Mouse (Mus musculus) megakaryocyte, embryonic 14.5 days (primary cell): Measurements from ENCODE around the gene Patl2. TPM values are rescaled to one million over a fixed set of nuclear protein-coding genes. Genes with fewer than 3 reads are reported as not detected.
A peak's percentile ranks its signal among the peaks of the same experiment; 100 is the strongest.
"Not testable (repeated sequence)": the region's sequence is repeated elsewhere in the genome, so short reads cannot be mapped to it uniquely, and the experiment has no call there.

Source experiments
- H3K27me3 ChIP-seq: replicated peaks from 2 replicates; pipeline ENCODE3; 2012; ENCODE audit warnings: inconsistent platforms
- H3K36me3 ChIP-seq: replicated peaks from 2 replicates; pipeline ENCODE3; 2012; ENCODE audit warnings: low read length, inconsistent platforms, mixed read lengths
- H3K4me1 ChIP-seq: 2 replicates; pipeline ENCODE4 v1.6.1; 2012; ENCODE audit warnings: inconsistent platforms
- H3K4me3 ChIP-seq: replicated peaks from 2 replicates; pipeline ENCODE3; 2012; ENCODE audit warnings: moderate library complexity, mild to moderate bottlenecking, inconsistent platforms
- H3K9me3 ChIP-seq: 2 replicates; pipeline ENCODE4 v1.6.1; 2012; ENCODE audit warnings: inconsistent platforms
- FLI1 ChIP-seq: IDR thresholded peaks from 2 replicates; pipeline ENCODE4 v1.6.1; 2012; ENCODE audit warnings: low read length, inconsistent platforms, mixed read lengths
- GATA1 ChIP-seq: IDR thresholded peaks from 3 replicates; pipeline ENCODE4 v1.6.1; 2012; ENCODE audit warnings: mixed read lengths, low read length, inconsistent platforms, borderline replicate concordance
- polyA plus RNA-seq: library from polyadenylated mRNA; stranded (reverse); fragments of >175 nt; gene quantifications from 2 replicates; pipeline ENCODE4 v1.2.3, GENCODE M21; 2012; ENCODE audit warnings: low replicate concordance; ENCODE audit not compliant: insufficient read depth

Patl2 gene
- polyA plus RNA-seq, 1 experiment = not detected

GRCm38 (mm10) chr2:122125680-122126572 lies 60.1 kb downstream of the Patl2 start:
- Histone ChIP-seq H3K9me3 (no peaks in the 10 kb centered on the region), H3K4me1 (peaks cover 46% of the 10 kb centered on the region), H3K36me3 (no peaks in the 10 kb centered on the region), H3K27me3 (peaks cover 44% of the 10 kb centered on the region), H3K4me3 (peak overlapping the region; percentile 60)
- no peak for TF ChIP-seq FLI1
- no peak for TF ChIP-seq GATA1

- Histone ChIP-seq H3K27me3 (no peaks in the 10 kb centered on the region), H3K4me1 (peaks cover 31% of the 10 kb centered on the region), H3K36me3 (peaks cover 15% of the 10 kb centered on the region), H3K4me3 (peak within 1 kb of the TSS; percentile 98), H3K9me3 (no peaks in the 10 kb centered on the region)
- peak; percentile 44; the same call in 1 of the 2 replicates for TF ChIP-seq FLI1
- no peak for TF ChIP-seq GATA1
Measured at GRCm38 (mm10) chr2:122117961-122118958, 67.7 kb downstream of the Patl2 start, which contains the start of gene Spg11. Spg11 (minus strand) TSS chr2:122118386.

- H3K4me1 ChIP-seq = peaks cover 26% of the 10 kb centered on the region
- peak overlapping the region; percentile 38 for H3K4me3 ChIP-seq
- TF ChIP-seq FLI1 = no peak
- TF ChIP-seq GATA1 = no peak
- peaks cover 24% of the 10 kb centered on the region for H3K36me3 ChIP-seq
- no peaks in the 10 kb centered on the region for H3K9me3 ChIP-seq
- H3K27me3 ChIP-seq = no peaks in the 10 kb centered on the region
Measured at GRCm38 (mm10) chr2:122116888-122117287, 69.1 kb downstream of the Patl2 start.

GRCm38 (mm10) chr2:122109714-122110113 lies 76.3 kb downstream of the Patl2 start:
- no peaks in the 10 kb centered on the region for H3K4me1 ChIP-seq
- no peaks in the 10 kb centered on the region for H3K27me3 ChIP-seq
- no peak overlapping the region for H3K4me3 ChIP-seq
- H3K9me3 ChIP-seq = no peaks in the 10 kb centered on the region
- H3K36me3 ChIP-seq = peaks cover 80% of the 10 kb centered on the region
- no peak for TF ChIP-seq GATA1
- TF ChIP-seq FLI1 = no peak

GRCm38 (mm10) chr2:122108101-122108500 lies 77.9 kb downstream of the Patl2 start:
- Histone ChIP-seq H3K4me3 (no peak overlapping the region), H3K36me3 (peaks cover 78% of the 10 kb centered on the region)
- TF ChIP-seq GATA1 (no peak), FLI1 (no peak)

DNA sequence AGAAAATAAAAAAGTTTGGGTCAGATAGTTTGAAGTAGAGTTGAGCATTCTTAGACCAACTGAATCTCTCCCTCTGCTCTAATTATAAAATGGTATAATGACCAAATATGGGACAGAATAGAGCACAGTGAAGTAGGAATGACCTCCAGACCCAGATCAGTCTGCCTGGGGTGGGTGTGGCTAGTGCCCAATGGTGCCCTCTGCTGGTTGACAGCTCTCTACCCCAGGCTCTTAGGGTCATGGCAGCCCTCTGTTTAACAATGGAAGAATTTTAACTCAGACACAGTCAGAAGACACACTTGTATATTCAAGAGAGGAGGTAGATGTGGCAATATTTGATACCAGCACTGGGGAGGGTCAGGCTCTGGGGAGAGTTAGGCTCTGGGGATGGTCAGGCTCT lies 83.9 kb downstream of the Patl2 start:
- TF ChIP-seq GATA1 = no peak
- no peak for TF ChIP-seq FLI1
- Histone ChIP-seq H3K4me3 (no peak overlapping the region), H3K4me1 (no peaks in the 10 kb centered on the region), H3K27me3 (no peaks in the 10 kb centered on the region), H3K36me3 (peaks cover 82% of the 10 kb centered on the region), H3K9me3 (no peaks in the 10 kb centered on the region)

More at GRCm38 (mm10) chr2:122108101-122108500, 77.9 kb downstream of the Patl2 start:
- H3K27me3 ChIP-seq = no peaks in the 10 kb centered on the region
- no peaks in the 10 kb centered on the region for H3K4me1 ChIP-seq
- H3K9me3 ChIP-seq = no peaks in the 10 kb centered on the region

- Histone ChIP-seq H3K36me3 (peaks cover 95% of the 10 kb centered on the region), H3K4me3 (peak overlapping the region; percentile 56)
- not testable (repeated sequence) for H3K4me1 ChIP-seq, H3K9me3 ChIP-seq, H3K27me3 ChIP-seq
Measured at GRCm38 (mm10) chr2:122097686-122098085, 88.3 kb downstream of the Patl2 start.

- H3K27me3 ChIP-seq = no peaks in the 10 kb centered on the region
- H3K4me3 ChIP-seq = no peak overlapping the region
- H3K36me3 ChIP-seq = peaks cover 93% of the 10 kb centered on the region
Measured at GRCm38 (mm10) chr2:122093844-122094243, 92.1 kb downstream of the Patl2 start.

DNA sequence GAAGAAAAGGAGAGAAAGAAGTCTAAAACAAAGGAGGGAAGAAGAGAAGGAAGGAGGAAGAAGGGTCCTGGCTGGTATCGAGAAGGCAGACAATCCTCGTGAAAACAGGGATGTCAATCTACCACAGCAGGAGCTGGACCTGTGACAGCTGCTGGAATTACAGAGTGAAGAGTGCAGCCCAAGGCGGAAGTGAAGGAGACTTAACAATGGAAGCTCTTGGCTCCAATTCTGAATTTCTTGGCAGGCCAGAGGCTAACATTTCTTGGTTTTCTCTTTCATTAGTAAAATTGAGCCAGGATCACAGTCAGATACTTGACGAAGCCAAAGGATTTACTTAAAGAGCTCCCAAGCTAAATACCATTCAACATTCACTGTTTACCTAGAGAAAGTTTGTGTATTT lies 99.5 kb downstream of the Patl2 start:
- H3K4me1 ChIP-seq = no peaks in the 10 kb centered on the region
- no peak overlapping the region for H3K4me3 ChIP-seq
- TF ChIP-seq FLI1 = no peak
- TF ChIP-seq GATA1 = no peak
- no peaks in the 10 kb centered on the region for H3K9me3 ChIP-seq
- H3K27me3 ChIP-seq = no peaks in the 10 kb centered on the region
- H3K36me3 ChIP-seq = peaks cover 90% of the 10 kb centered on the region

More at GRCm38 (mm10) chr2:122093844-122094243, 92.1 kb downstream of the Patl2 start:
- Histone ChIP-seq H3K9me3 (no peaks in the 10 kb centered on the region), H3K4me1 (no peaks in the 10 kb centered on the region)
- TF ChIP-seq FLI1 (no peak), GATA1 (no peak)
